Mouse (Mus musculus) ES-CJ7 (cell line): ENCODE results near the gene Gm20517.

ENCODE experiments used
- DNase-seq: peaks from one replicate; pipeline ENCODE4 v3.0.0; 2011; ENCODE audit warnings: low read depth, low spot score

Gene Gm20517

DNA sequence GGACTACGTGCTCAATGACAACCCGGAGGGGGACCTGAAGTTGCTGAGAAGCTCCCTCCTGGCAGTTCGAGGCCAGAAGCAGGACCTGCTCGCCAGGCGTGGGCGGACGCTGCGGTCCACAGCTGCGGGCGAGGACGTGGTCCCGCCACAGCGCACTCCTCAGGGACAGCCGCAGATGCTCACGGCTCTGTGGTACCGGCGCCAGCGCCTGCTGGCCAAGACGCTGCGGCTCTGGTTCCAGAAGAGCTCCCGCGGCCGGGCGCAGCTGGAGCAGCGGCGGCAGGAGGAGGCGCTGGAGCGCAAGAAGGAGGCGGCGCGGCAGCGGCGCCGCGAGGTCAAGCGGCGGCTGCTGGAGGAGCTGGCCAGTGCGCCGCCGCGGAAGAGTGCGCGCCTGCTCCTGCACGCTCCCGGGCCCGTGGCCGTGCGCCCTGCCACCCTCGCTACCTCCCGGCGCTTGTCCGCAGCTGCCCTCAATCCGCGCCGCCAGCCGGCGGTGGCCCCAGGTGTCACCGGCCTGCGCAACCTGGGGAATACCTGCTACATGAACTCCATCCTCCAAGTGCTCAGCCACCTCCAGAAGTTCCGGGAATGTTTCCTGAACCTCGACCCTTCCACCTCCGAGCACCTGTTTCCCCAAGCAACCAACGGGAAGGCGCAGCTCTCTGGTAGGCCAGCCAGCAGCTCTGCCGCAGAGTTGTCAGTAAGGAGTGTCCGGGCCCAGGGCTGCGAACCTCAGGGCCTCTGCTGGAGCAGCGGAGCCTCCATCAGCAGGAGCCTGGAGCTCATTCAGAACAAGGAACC, 61.1 kb downstream of the Gm20517 start:
- DNase-seq, result peak; percentile 54

DNA sequence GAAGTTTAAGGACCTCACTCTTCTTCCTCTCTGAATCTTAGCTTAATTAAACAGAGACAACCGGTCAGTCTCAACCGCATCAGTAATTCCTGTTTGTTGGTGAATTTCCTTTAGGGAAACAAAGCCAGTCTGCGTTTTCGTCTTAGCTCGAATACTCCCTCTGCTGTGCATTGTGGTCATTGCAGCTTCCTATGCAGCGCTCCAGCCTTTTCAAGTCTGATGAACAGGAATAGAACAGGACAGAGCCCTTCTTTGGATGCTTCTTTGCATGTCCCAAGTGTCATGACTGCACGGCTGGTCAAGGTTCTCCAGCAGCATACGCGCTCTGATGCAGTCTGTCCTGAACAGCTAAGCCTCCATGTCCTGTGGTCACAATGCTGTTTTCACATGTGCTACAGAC, 65.2 kb downstream of the Gm20517 start:
- DNase-seq, result peak; percentile 78

DNA sequence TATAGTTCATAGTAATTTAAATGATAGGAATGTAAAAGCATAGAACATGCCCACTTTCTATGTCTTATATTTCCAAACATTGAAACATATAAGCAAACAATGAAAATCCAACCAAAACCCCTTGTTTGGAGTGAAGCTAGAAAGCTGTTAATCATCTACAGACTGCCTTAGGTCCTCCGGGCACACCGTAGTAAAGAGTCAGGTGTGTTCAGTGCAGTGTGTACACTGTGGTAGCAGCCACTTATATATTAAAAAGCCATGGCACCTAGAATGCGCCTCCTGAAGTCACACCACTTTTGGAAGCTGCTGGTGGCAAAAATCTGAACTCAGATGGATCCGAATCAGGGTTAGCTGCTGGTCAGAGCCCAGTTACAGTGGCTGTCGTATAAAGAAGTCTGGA, 66.8 kb downstream of the Gm20517 start:
- no peak for DNase-seq

- DNase-seq, result no peak
These were observed 67.3 kb downstream of the Gm20517 start for GRCm38 (mm10) chr17:47678702-47679101.

- no peak for DNase-seq
These were observed 71.4 kb downstream of the Gm20517 start for GRCm38 (mm10) chr17:47682836-47683235.

- peak; percentile 98 for DNase-seq
These were observed 76.3 kb downstream of the Gm20517 start for GRCm38 (mm10) chr17:47687409-47688343.

DNA sequence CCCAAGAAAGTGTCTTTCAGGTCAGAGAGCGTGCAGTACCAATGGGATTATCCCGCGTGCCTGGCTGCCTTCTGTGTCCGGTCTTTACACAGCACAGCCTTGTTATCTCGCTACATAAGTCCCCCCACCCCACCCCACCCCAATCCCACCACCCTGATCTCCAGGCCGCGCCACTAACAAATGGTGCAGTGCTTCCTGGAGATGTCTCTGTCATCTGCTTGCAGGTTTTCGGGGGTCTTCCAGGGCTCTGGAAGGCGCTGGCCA, 76.9 kb downstream of the Gm20517 start, which contains the start of gene Tomm6:
Gene Tomm6, minus strand, starts transcription at position 43 of the 264 bp plus-strand sequence.
- no peak for DNase-seq

GRCm38 (mm10) chr17:47688608-47689575, 77.5 kb downstream of the Gm20517 start, which contains the start of gene Frs3:
Frs3 (plus strand) TSS chr17:47689030.
- DNase-seq, result no peak

DNA sequence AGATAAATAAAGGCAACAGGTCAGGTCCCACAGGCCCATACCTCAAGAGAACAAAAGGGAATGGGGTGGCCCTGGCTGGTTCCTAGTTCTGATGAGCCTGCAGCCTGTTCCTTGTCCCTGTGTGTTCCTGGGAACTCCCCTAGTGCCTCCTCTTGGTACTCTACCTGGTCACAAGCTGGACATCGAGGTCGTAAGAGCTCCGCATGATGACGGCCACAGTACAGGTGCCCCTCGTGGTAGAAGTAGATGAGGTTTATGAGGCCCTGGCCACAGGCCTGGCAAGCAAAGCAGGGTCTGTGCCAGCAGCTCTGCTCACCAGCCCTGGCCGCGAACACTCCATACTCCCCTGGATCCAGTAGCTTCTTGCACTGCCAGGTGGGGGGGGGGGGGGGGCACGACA, 78.5 kb downstream of the Gm20517 start:
- DNase-seq, result no peak

DNA sequence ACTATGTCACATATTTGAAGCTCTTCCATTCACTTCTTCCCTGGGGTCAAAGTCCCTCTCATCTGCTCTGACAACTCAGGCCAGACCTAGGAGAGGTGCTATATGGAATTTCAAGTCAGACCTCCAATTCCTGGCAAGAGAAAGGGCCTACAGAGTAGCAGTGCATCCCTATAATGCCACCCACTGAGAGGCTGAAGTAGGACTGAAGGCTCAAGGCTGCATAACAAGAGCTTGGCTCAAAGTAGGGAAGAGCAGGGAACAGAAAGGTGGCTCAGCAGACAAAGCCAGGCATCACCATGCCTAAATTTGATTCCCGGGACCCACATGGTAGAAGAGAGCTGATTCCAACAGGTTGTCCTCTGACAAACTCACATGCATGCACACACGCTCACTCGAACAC, 80.3 kb downstream of the Gm20517 start:
- peak; percentile 58 for DNase-seq

DNA sequence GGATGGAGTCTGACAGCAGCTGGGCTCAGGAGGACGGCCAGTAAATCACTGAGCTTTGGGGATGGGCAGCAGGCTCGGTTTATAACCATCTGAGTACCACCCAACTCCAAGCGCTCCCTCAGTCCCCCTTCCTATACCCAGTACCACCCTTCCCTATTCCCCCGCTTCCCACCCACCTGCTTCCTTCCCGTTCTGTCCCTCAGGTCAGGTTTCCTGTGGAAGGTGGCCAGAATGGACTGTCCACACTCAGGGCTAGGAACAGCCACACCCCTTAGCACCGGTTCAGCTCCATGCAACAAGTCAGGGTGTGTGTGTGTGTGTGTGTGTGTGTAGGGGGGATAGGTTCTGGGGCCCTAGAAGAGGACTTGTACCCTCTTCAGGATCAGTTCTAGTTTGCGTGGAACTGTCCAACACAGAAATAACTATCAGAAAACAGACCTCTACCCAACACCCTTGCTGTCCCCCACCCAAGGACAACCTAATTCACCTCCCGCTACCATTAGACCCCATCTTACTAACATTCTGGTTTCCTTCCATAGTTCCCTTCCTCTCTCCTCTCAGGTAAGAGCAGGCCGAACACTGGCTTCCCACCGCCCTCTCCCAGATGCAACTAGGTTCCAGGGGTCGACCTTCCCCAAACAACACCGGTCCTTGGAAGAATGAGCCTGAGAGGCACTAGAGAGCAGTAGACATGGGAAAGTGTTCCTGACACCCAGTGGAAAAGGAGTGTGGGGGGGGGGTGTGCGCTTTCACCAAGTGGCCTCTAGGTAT, 82.5 kb downstream of the Gm20517 start:
- DNase-seq, result no peak

GRCm38 (mm10) chr17:47694442-47694502, 82.9 kb downstream of the Gm20517 start, which contains the start of gene Gm21981:
Gm21981 (minus strand) TSS chr17:47694455.
- DNase-seq, result no peak

DNA sequence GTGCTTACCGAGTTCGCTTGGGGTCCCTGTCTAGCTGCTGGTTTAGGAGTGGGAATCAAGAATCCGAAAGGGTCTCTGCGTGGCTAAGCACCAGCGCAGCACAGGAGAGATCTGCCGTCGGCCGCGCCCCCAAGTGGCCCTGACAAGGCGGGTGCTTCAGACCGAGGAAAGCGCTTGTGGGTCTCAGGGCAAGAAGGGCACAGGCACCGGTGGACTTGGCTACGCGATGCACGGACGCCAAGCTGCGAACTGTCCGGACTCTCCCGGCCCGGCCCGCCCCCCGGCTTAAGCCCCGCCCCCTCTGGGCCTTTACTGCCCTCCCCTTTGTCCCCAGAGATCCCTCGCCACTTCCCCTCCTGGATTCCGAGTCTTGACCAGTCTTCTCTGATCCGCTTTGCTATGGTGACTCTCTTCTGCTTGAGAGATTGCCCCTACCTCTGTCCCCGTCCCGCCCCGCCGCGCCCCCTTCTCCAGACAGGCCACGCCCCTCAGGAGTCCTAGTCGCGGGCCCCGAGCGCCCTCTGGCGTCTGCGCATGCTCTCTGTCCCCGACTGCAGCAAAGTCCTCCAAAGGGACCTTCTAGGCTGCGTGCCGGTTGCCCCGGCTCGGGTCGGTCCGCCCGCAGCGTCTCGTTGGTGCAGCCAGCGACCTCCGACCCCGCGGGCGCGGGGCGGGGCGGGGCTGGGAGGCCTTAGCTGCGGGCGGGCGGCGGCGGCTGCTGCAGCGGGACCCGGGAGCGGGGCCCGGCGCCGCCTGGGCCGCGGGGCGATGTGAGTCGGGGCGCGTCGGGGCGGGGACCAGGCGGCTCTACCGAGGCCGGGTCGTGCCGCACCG, 83.3 kb downstream of the Gm20517 start, which contains the start of gene Prickle4:
Gene Prickle4, minus strand, starts transcription at position 234 of the 834 bp plus-strand sequence.
- DNase-seq, result peak; percentile 97

- no peak for DNase-seq
These were observed 83.9 kb downstream of the Gm20517 start for GRCm38 (mm10) chr17:47695337-47695710.

GRCm38 (mm10) chr17:47698156-47698555, 86.8 kb downstream of the Gm20517 start:
- no peak for DNase-seq

GRCm38 (mm10) chr17:47699055-47699454, 87.7 kb downstream of the Gm20517 start:
- no peak for DNase-seq

DNA sequence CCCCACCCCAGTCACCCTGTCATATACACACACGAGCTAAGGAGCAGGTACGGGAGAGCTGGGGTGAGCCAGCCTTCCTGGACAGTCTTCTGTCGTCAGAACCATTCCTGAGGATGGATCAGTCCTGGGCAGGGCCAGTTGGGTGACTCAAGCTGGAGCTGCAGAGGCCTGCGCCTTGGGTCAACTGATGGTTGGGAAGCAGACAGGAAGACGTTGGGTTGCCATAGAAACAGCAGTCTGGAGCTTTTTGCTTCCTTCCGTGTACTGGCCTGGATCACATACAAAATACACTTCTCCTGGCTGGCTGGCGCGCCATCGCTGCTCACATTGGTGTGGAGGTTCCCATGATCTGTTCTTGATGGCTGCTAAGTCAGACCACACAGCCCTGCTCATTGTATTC, 90.4 kb downstream of the Gm20517 start:
- no peak for DNase-seq

- peak; percentile 78 for DNase-seq
These were observed 91.4 kb downstream of the Gm20517 start for GRCm38 (mm10) chr17:47702548-47703345.

DNA sequence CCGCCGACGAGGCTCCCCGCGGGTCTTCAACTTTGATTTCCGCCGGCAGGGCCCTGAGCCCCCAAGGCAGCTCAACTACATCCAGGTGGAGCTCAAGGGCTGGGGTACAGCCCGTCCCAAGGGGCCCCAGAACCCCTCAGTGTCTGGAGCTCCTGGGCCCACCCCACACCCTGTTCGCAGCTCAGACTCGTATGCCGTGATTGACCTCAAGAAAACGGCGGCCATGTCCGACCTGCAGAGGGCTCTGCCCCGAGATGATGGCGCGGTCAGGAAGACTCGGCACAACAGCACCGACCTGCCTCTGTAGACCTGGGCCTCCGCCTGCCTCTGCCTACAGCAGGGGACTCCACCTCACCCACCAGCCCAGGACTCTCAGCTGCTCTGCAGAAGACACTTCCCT, 92.2 kb downstream of the Gm20517 start:
- peak; percentile 45 for DNase-seq

GRCm38 (mm10) chr17:47704692-47705091, 93.3 kb downstream of the Gm20517 start:
- DNase-seq, result no peak
